Mouse (Mus musculus) small intestine, adult 2 months (tissue): ENCODE data around the gene Lamtor1. TPM values are rescaled to one million over a fixed set of nuclear protein-coding genes. Genes with fewer than 3 reads are reported as not detected.
A peak's percentile ranks its signal among the peaks of the same experiment; 100 is the strongest.

Experiments
- H3K27ac ChIP-seq: fragments of 200-500 bp; 2 replicates; pipeline ENCODE4 v1.5.1; 2012; ENCODE audit warnings: low read depth, low read length, control low read depth, inconsistent platforms; ENCODE audit not compliant: insufficient read depth
- H3K27me3 ChIP-seq: fragments of 200-500 bp; 2 replicates; pipeline ENCODE4 v1.6.1; 2012; ENCODE audit warnings: mild to moderate bottlenecking, moderate library complexity, low read length, inconsistent platforms; ENCODE audit not compliant: control insufficient read depth, insufficient read depth
- H3K36me3 ChIP-seq: fragments of 200-500 bp; 2 replicates; pipeline ENCODE4 v1.6.1; 2012; ENCODE audit warnings: mild to moderate bottlenecking, low read length, control low read depth, inconsistent platforms; ENCODE audit not compliant: control insufficient read depth, insufficient read depth
- H3K4me1 ChIP-seq: fragments of 200-500 bp; 2 replicates; pipeline ENCODE4 v1.6.1; 2012; ENCODE audit warnings: low read length, inconsistent platforms, mixed read lengths; ENCODE audit not compliant: control insufficient read depth, insufficient read depth, insufficient read length
- H3K4me3 ChIP-seq: fragments of 200-500 bp; 2 replicates; pipeline ENCODE4 v1.5.1; 2012; ENCODE audit warnings: low read depth, mild to moderate bottlenecking, control low read depth, inconsistent platforms, low read length, moderate library complexity
- CTCF ChIP-seq: fragments of 200-500 bp; IDR thresholded peaks from 2 replicates; pipeline ENCODE4 v1.5.1; 2012; ENCODE audit warnings: low read depth, mild to moderate bottlenecking, control low read depth, inconsistent platforms, low read length, moderate library complexity, mixed read lengths; ENCODE audit not compliant: insufficient replicate concordance, insufficient read length; ENCODE audit errors: extremely low read depth
- POLR2A ChIP-seq: fragments of 200-500 bp; IDR thresholded peaks from 2 replicates; pipeline ENCODE4 v1.6.1; 2012; ENCODE audit warnings: low read depth, mild to moderate bottlenecking, control low read depth, inconsistent platforms, low read length, moderate library complexity
- WGBS: fragments of 180-500 bp; shearing (Covaris S2); methylation state at CpG from one replicate; pipeline ENCODE4 v1.1.7; 2018; 5-methylcytosine and 5-hydroxymethylcytosine counted together
- polyA plus RNA-seq: library from polyadenylated mRNA; depleted of rRNA; stranded (reverse); fragments of >200 nt; gene quantifications from 2 replicates; pipeline ENCODE4 v1.2.3, GENCODE M21; 2012

Gene Lamtor1
- polyA plus RNA-seq, 1 experiment = 177 TPM

DNA sequence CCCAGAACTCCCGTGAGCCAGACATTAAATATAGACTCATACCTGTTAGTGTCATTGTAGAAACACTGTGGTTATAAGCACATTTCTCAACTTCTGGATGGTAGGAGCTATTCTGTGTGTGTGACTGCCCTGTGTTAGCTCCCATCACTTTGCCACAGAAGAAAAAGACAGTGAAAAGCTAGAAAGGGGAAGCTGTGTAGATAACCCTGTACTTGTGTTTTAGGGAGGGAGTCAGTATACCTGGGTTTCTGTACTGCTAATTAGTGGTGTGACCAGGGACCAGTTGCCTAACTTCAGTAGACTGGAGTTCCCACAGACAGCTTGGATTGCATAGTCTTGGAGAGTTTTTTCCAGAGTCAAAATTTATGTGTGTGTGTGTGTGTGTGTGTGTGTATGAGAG lies 50.8 kb downstream of the Lamtor1 start:
- no peaks in the 10 kb centered on the region for H3K27me3 ChIP-seq
- no peak overlapping the region for H3K4me3 ChIP-seq
- WGBS = 68% methylated on average over 1 of the region's 1 CpGs
- no peaks in the 10 kb centered on the region for H3K36me3 ChIP-seq
- no peaks in the 10 kb centered on the region for H3K4me1 ChIP-seq
- no peak overlapping the region for H3K27ac ChIP-seq
- TF ChIP-seq POLR2A (no peak), CTCF (no peak)

DNA sequence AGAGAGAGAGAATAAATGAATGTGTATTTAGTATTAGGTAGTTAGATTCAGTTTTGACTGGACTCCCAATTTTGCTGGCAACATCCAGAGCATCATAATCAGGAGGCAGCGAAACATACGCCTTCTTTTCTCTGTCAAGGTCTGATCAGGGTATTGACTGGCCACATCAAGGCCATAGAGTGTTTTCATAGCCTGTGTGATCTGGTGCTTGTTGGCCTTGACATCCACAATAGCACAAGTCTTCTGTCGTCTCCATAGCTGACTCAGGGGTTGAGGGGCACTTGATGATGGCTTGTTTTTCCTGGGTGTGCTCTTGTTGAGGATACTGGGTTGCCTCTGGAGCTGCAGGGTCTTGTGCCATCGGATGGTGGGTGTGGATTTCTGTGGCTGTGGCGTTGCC lies 51.2 kb downstream of the Lamtor1 start:
- no peaks in the 10 kb centered on the region for H3K27me3 ChIP-seq
- no peaks in the 10 kb centered on the region for H3K36me3 ChIP-seq
- no peaks in the 10 kb centered on the region for H3K4me1 ChIP-seq
- WGBS = 95% methylated on average over 5 of the region's 5 CpGs
- TF ChIP-seq POLR2A (no peak), CTCF (no peak)
- no peak overlapping the region for H3K27ac ChIP-seq
- H3K4me3 ChIP-seq = no peak overlapping the region

DNA sequence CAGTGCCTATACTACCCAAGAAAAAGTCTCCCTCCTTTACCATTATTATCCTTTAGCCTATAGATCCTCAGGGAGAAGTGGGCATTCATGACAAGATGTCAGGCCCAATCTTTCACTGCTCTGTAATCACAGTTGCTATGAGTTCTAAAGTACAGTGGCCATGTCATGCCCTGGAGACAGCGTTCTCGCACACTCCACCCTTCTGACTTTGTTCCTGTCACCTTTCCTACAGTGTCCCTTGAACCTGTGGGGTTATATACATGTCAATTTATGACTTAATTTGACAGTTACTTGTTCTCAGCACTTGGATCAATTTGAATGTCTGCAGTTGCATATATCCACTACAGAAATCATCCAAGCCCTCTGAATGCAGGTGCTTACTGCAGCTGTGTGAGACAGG lies 57.1 kb downstream of the Lamtor1 start:
- Histone ChIP-seq H3K27ac (no peak overlapping the region), H3K27me3 (no peaks in the 10 kb centered on the region), H3K4me3 (no peak overlapping the region), H3K4me1 (peaks cover 5% of the 10 kb centered on the region), H3K36me3 (no peaks in the 10 kb centered on the region)
- TF ChIP-seq CTCF = no peak
- no peak for TF ChIP-seq POLR2A
- 59% methylated on average over 2 of the region's 2 CpGs for WGBS

DNA sequence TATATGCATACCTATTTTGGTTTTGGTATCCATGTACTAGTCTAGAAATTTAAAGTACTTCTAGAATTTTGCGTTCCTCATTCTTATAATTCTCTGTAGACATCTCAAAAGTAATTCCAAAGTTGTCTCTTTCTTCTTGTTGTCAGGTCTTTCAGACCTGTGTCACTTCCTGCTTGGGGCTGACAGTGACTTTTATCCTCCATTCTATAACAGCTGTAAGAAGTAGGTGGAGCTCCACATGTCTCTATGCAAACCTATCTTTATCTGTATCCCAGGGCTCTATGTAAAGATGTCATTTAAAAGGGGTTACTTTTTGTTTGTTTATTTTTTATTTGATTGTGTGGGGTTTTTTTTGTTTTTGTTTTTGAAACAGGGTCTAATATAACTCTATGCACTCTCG lies 57.9 kb downstream of the Lamtor1 start:
- Histone ChIP-seq H3K27me3 (no peaks in the 10 kb centered on the region), H3K36me3 (no peaks in the 10 kb centered on the region), H3K4me1 (peaks cover 5% of the 10 kb centered on the region), H3K27ac (no peak overlapping the region), H3K4me3 (no peak overlapping the region)
- TF ChIP-seq POLR2A = no peak
- no peak for TF ChIP-seq CTCF
- WGBS = 92% methylated on average over 2 of the region's 2 CpGs

DNA sequence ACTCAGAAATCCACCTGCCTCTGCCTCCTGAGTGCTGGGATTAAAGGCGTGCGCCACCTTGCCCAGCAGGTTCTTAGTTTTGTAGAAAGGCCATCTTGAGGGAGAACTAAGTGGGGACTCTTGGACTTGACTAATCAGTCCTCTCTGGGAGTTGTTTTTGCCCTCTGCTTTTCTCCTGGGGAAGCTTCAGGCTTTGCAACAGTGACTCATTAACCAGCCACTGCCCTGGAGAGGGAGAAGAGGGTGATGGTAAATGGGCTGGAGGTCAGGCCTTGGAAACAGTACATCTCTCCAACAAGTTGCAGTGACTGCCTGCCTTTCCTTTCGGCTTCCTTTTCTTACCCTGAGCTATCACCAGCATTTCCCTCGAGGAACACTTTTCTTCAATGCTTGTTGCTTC lies 58.8 kb downstream of the Lamtor1 start:
- peak overlapping the region; percentile 85 for H3K27ac ChIP-seq

DNA sequence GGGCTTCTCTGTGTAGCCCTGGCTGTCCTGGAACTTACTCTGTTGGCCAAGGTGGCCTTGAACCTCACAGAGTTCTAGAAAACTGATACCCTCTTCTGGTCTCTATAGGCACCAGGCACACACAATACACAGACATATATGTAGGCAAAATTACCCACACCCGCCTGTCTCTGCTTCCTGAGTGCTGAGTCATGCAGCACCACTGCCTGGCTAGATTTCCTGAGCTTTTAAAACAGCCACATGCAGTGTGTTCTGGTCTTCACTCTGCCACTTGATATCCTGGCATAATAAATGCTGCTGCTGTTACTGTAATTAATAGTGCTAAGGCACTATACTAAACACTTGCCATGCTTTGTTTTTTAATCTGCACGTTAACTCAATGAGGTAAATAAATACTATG lies 59.9 kb downstream of the Lamtor1 start:
- 47% methylated on average over 2 of the region's 2 CpGs for WGBS
- no peak for TF ChIP-seq CTCF
- no peak for TF ChIP-seq POLR2A
- Histone ChIP-seq H3K27me3 (no peaks in the 10 kb centered on the region), H3K4me3 (no peak overlapping the region), H3K36me3 (no peaks in the 10 kb centered on the region), H3K4me1 (peaks cover 10% of the 10 kb centered on the region), H3K27ac (no peak overlapping the region)

More for the DNA sequence above, 58.8 kb downstream of the Lamtor1 start:
- Histone ChIP-seq H3K4me1 (peaks cover 8% of the 10 kb centered on the region), H3K4me3 (no peak overlapping the region), H3K27me3 (no peaks in the 10 kb centered on the region), H3K36me3 (no peaks in the 10 kb centered on the region)
- TF ChIP-seq CTCF = no peak
- no peak for TF ChIP-seq POLR2A
- 62% methylated on average over 4 of the region's 4 CpGs for WGBS

DNA sequence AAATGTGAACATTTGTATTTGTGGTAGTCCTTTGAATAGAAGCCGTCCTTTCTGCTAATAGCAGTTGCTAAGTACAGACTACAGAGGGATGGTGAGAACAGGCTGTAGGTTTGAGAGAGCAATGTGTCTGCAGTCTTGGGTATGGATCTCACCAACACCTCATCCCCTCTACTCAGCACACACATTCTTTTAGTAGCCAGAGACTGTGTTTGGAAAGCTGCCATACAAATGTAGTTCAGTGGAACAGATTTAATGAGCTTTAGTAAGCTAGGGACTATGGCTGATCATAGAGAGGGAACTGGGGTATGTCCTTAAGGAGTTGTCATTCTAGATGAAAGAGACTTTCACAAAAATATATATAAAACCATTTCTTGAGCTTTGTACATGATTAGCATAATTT lies 61.6 kb downstream of the Lamtor1 start:
- Histone ChIP-seq H3K4me1 (peaks cover 10% of the 10 kb centered on the region), H3K27ac (no peak overlapping the region), H3K36me3 (no peaks in the 10 kb centered on the region), H3K4me3 (no peak overlapping the region), H3K27me3 (no peaks in the 10 kb centered on the region)
- TF ChIP-seq CTCF = no peak
- no peak for TF ChIP-seq POLR2A
- 76% methylated on average over 1 of the region's 1 CpGs for WGBS

DNA sequence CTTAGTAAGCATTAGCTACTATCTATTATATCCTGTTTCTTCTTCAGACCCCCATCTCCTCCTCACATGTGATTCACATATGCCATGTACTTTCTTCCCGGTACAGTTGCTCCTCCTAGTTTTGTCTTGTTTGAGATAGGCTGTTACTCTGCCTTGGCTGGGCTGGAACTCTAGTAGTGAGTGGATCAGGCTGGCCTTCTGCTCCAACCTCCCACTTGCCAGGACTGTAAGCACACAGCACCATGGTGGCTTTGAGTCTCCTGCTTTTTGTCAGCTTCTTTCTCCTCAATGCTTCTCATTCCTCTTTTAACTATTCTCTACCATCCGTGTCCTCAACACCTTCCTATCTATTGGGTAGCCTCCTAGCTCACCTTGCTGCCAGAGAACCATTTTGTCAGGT lies 63.0 kb downstream of the Lamtor1 start:
- H3K4me3 ChIP-seq = no peak overlapping the region
- no peaks in the 10 kb centered on the region for H3K36me3 ChIP-seq
- no peak for TF ChIP-seq POLR2A
- TF ChIP-seq CTCF = no peak
- H3K27me3 ChIP-seq = no peaks in the 10 kb centered on the region
- H3K4me1 ChIP-seq = peaks cover 22% of the 10 kb centered on the region
- WGBS = 44% methylated on average over 2 of the region's 2 CpGs
- no peak overlapping the region for H3K27ac ChIP-seq
